Mouse (Mus musculus) E14TG2a.4 (cell line): ENCODE results near the gene Brd3os.

Experiments
- CTCF ChIP-seq: conservative IDR thresholded peaks from 2 replicates; pipeline ENCODE4 v1.5.1; 2014; ENCODE audit warnings: low read length
- NANOG ChIP-seq: IDR thresholded peaks from 2 replicates; pipeline ENCODE4 v1.6.1; 2014; ENCODE audit warnings: borderline replicate concordance, low read length, mixed read lengths

DNA sequence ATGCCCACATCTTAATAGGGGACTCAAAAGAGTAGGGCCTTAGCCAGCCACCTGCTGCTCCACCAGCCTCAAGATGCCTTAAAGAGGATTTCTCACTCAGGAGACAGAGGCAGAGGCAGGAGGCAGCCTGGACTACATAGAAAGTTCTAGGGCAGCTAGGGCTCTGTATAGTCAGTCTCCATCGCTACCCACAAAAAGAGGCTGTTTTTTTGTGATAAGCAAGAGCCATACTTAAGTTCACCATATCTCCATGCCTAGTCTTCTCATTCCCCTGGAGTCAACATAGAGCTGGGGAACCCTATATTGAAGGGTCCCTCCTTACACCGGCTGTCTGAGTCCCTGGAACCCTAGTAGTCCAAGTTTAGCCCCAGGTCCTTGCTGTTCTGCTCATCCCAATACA, 28.4 kb downstream of the Brd3os start:
- TF ChIP-seq CTCF (no peak), NANOG (no peak)
